14 mouse cellular contexts compared by ENCODE assay signal in the genomic region with DNA sequence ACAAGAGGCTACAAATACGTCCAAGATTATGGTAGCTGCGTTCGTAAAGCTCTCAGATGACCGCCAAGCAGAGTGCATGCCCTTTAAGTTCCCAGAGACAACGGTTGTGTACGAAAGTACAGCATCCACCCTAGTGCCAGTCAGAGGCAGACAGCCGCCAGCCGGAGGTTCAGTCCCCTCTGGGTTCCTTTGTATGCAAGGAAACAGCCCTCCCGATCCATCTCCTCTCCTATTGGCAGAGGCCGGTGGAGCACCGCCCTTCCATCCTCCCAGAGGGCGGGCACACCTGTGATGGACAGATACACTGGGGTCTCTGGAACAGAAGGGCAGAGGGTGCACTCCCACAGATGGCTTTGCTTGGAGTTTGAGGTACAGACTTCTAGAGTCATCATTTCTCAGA. TPM values are rescaled to one million over a fixed set of nuclear protein-coding genes. Genes with fewer than 3 reads are reported as not detected.
DNase-seq lines count a peak whose midpoint lies in the region; ATAC-seq and TF ChIP-seq lines count a peak whose summit lies in the region.
"Had no signal": no experiment of that assay in that cellular context is flagged by ENCODE, and none has a peak within 500 bp of the region (broad histone marks: within the 10 kb centered on the region; RNA-seq: fewer than 3 reads in every experiment).

No protein-coding gene starts in this region.

- ATAC-seq in kidney, embryonic 14.5 days (ENCODE audit: low FRiP score, low TSS enrichment): 0 out of 2 replicates have a peak, but pooled peaks have one; percentile 41
- ATAC-seq in forebrain, postnatal 0 days: peak; percentile 73; the same call in 1 of the 2 replicates
- peak; percentile 58; the same call in 1 of the 2 replicates for ATAC-seq in midbrain, embryonic 15.5 days (replicated peaks)

- no peak overlapping the region for H3K4me2 ChIP-seq in kidney, embryonic 14.5 days (replicated peaks; ENCODE audit: low read depth, low read length)
- no peak overlapping the region for H3K4me2 ChIP-seq in forebrain, postnatal 0 days (ENCODE audit: low read depth)
- no peak overlapping the region for H3K4me2 ChIP-seq in midbrain, embryonic 15.5 days
- H3K4me2 ChIP-seq: heart, embryonic 15.5 days; liver, embryonic 13.5 days had no signal

- no peak overlapping the region for H3K27ac ChIP-seq in kidney, embryonic 14.5 days (ENCODE audit: low read depth, low read length)
- no peak overlapping the region for H3K27ac ChIP-seq in forebrain, postnatal 0 days (ENCODE audit: low read depth, low read length)
- no peak overlapping the region for H3K27ac ChIP-seq in midbrain, embryonic 15.5 days
- H3K27ac ChIP-seq: heart, embryonic 15.5 days; liver, embryonic 13.5 days had no signal

- no peak for TF ChIP-seq CTCF in forebrain, postnatal 0 days (IDR thresholded peaks at IDR 0.05; ENCODE audit: low read depth)

- peaks cover 7% of the 10 kb centered on the region; the same call in 1 of the 2 replicates for H3K27me3 ChIP-seq in kidney, embryonic 14.5 days (ENCODE audit: control insufficient read depth, insufficient read depth, low read length)
- no peaks in the 10 kb centered on the region for H3K27me3 ChIP-seq in forebrain, postnatal 0 days (ENCODE audit: insufficient read depth, low read length)
- peaks cover 7% of the 10 kb centered on the region; the same call in 1 of the 2 replicates for H3K27me3 ChIP-seq in midbrain, embryonic 15.5 days (replicated peaks)

- 0 out of 2 replicates have a peak, but pooled peaks cover 5% of the 10 kb centered on the region for H3K4me1 ChIP-seq in kidney, embryonic 14.5 days (ENCODE audit: control insufficient read depth, insufficient read depth, low read length)
- H3K4me1 ChIP-seq in forebrain, postnatal 0 days (ENCODE audit: insufficient read depth): no peaks in the 10 kb centered on the region
- H3K4me1 ChIP-seq in midbrain, embryonic 15.5 days: peaks cover 19% of the 10 kb centered on the region

- H3K9me3 ChIP-seq in kidney, embryonic 14.5 days (ENCODE audit: control insufficient read depth, low read length): peaks cover 3% of the 10 kb centered on the region; the same call in 1 of the 2 replicates
- H3K9me3 ChIP-seq in forebrain, postnatal 0 days (ENCODE audit: low read length): 0 out of 2 replicates have a peak, but pooled peaks cover 5% of the 10 kb centered on the region
- H3K9me3 ChIP-seq in midbrain, embryonic 15.5 days: no peaks in the 10 kb centered on the region
- H3K9me3 ChIP-seq: heart, embryonic 15.5 days had no signal

- no peak overlapping the region for H3K9ac ChIP-seq in kidney, embryonic 14.5 days (ENCODE audit: low read depth, low read length)
- H3K9ac ChIP-seq in forebrain, postnatal 0 days: no peak overlapping the region
- no peak overlapping the region for H3K9ac ChIP-seq in midbrain, embryonic 15.5 days
- H3K9ac ChIP-seq: heart, embryonic 15.5 days; liver, embryonic 13.5 days had no signal

- 59% methylated on average over 12 of the region's 12 CpGs for WGBS in kidney, embryonic 14.5 days
- WGBS in forebrain, postnatal 0 days: 43% methylated on average over 12 of the region's 12 CpGs
- WGBS in midbrain, embryonic 15.5 days: 42% methylated on average over 12 of the region's 12 CpGs

- DNase-seq in kidney, postnatal 25 days: no peak
- peak; percentile 26 for DNase-seq in embryo, embryonic 9.5 days (ENCODE audit: extremely low spot score)
- DNase-seq in forebrain, postnatal 0 days: no peak
- no peak for DNase-seq in cerebellum, adult 9-11 months
- DNase-seq in spleen, adult 18-20 months: no peak
- no peak for DNase-seq in right cerebral cortex, postnatal 14 days
- DNase-seq: adrenal gland, postnatal 25 days; cerebellum, adult 8-10 months; liver, embryonic 13.5 days; lung, postnatal 36 days; thymus, postnatal 36 days had no signal

- no peak overlapping the region for H3K4me3 ChIP-seq in kidney, embryonic 14.5 days (ENCODE audit: low read length)
- no peak overlapping the region for H3K4me3 ChIP-seq in forebrain, postnatal 0 days (ENCODE audit: low read depth, low read length)
- H3K4me3 ChIP-seq in midbrain, embryonic 15.5 days: no peak overlapping the region
- H3K4me3 ChIP-seq: heart, embryonic 15.5 days; liver, embryonic 13.5 days had no signal

- H3K36me3 ChIP-seq in kidney, embryonic 14.5 days (ENCODE audit: control insufficient read depth, insufficient read depth, low read length): no peaks in the 10 kb centered on the region
- H3K36me3 ChIP-seq in forebrain, postnatal 0 days (ENCODE audit: insufficient read depth): no peaks in the 10 kb centered on the region
- H3K36me3 ChIP-seq in midbrain, embryonic 15.5 days (replicated peaks): no peaks in the 10 kb centered on the region
- H3K36me3 ChIP-seq: heart, embryonic 15.5 days; liver, embryonic 13.5 days had no signal

RNA-seq across cellular contexts. Expression of gene Rpl38, which starts 26.1 kb away (rescaled TPM):
- polyA plus RNA-seq in kidney, embryonic 14.5 days (2014; fragmentation: Nextera tagmentation; extraction: Ambion mirVana): 1,061 and 1,397 TPM in 2 replicates
- total RNA-seq in forebrain, postnatal 0 days (2014; rRNA removed): 1,173 and 2,728 TPM in 2 replicates
- polyA plus RNA-seq in forebrain, postnatal 0 days (2015; fragmentation: Nextera tagmentation; extraction: Ambion mirVana): 1,003 and 1,434 TPM in 2 replicates
- polyA plus RNA-seq in midbrain, embryonic 15.5 days (2015; fragmentation: Nextera tagmentation; extraction: Ambion mirVana): 628 and 640 TPM in 2 replicates

RNA-seq across cellular contexts. Expression of gene Ttyh2, which starts 33.0 kb away (rescaled TPM):
- polyA plus RNA-seq in kidney, embryonic 14.5 days (2014; fragmentation: Nextera tagmentation; extraction: Ambion mirVana): 9.1 and 10.4 TPM in 2 replicates
- 26.6 and 29.9 TPM in 2 replicates for total RNA-seq in forebrain, postnatal 0 days (2014; rRNA removed)
- polyA plus RNA-seq in forebrain, postnatal 0 days (2015; fragmentation: Nextera tagmentation; extraction: Ambion mirVana): 24.4 and 26.4 TPM in 2 replicates
- polyA plus RNA-seq in midbrain, embryonic 15.5 days (2015; fragmentation: Nextera tagmentation; extraction: Ambion mirVana): 29.4 and 32.3 TPM in 2 replicates
